Mouse (Mus musculus): ENCODE data around the gene Gpr171.
"Not testable (repeated sequence)": the region's sequence is repeated elsewhere in the genome, so short reads cannot be mapped to it uniquely, and the experiment has no call there.

Gpr171 gene

GRCm38 (mm10) chr3:59101218-59101986 is at the start of gene Gpr171:
TSS of gene Gpr171 (minus strand) at chr3:59101821.
- no peak for ATAC-seq (ENCODE audit: insufficient number of reproducible peaks, low FRiP score, low TSS enrichment)

DNA sequence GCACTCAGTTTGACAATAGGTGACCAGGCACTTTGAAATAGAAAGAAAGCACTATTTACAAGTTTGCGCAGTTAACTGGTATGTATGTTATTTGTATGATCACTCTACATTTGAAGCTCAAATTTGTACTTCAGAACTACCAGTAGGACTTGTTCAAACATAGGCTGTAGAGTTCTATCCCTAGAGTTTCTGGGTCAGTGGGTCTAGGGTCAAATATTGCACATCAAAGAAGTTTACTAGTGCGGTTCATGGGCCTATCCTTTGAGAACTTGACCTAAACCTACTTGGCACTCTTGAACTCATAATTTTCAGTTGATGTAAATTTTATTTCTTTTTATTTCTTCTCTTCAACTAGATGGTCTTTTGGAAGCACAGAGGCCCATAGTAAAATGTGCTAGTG is 49.0 kb upstream of the Gpr171 start:
- no peak for ATAC-seq (ENCODE audit: insufficient number of reproducible peaks, low FRiP score, low TSS enrichment)

DNA sequence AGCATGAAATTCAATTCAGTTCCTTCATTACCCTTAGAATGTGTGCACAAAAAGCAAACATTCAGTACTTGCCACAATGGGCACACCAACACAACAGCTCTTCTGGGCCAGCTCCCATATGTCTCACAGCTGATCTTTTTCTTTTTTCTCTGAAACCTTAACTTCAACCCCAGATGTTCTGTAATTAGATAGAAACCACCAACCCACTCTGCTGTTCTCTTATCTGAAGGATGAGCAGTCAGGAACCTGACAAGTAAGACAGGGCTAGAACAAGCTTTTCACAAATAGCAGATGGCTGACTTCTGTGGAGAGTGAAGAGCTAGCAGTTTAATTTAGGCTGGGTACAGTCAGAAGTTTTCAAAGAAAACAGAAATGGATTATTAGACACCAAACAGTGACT is 48.0 kb upstream of the Gpr171 start:
- no peak for ATAC-seq (ENCODE audit: insufficient number of reproducible peaks, low FRiP score, low TSS enrichment)

- ATAC-seq (ENCODE audit: insufficient number of reproducible peaks, low FRiP score, low TSS enrichment), result no peak
Observed at GRCm38 (mm10) chr3:59145194-59145593, 43.6 kb upstream of the Gpr171 start.

- no peak for ATAC-seq (ENCODE audit: insufficient number of reproducible peaks, low FRiP score, low TSS enrichment)
Observed at GRCm38 (mm10) chr3:59141507-59142305, 40.1 kb upstream of the Gpr171 start.

- ATAC-seq (ENCODE audit: insufficient number of reproducible peaks, low FRiP score, low TSS enrichment), result not testable (repeated sequence)
Observed at GRCm38 (mm10) chr3:59140941-59141340, 39.3 kb upstream of the Gpr171 start.

DNA sequence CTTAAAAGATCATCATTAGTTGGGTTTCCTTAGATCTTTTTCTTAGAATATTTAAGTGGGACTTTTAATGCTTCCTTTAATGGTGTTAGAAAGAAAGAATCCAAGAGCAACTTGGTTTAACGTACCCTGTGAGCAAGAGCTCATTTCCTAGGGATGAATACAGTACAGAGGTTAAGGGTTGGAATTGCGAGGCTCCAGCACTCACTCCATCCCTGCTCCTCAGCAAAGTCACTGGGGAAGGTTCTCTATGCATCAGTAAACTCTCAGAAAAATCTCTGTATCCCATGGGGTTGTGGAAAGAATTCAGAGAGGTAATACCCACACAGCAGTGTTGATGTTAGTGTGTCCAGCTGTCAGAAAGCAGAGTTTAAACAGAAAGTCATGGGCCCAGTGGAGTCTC is 38.5 kb upstream of the Gpr171 start:
- no peak for ATAC-seq (ENCODE audit: insufficient number of reproducible peaks, low FRiP score, low TSS enrichment)

GRCm38 (mm10) chr3:59139651-59140051 is 38.0 kb upstream of the Gpr171 start:
- no peak; the same call in 1 of the 2 replicates for ATAC-seq (ENCODE audit: insufficient number of reproducible peaks, low FRiP score, low TSS enrichment)

- no peak for ATAC-seq (ENCODE audit: insufficient number of reproducible peaks, low FRiP score, low TSS enrichment)
Observed at GRCm38 (mm10) chr3:59138946-59139468, 37.4 kb upstream of the Gpr171 start.

- ATAC-seq (ENCODE audit: insufficient number of reproducible peaks, low FRiP score, low TSS enrichment), result no peak
Observed at GRCm38 (mm10) chr3:59135911-59136653, 34.5 kb upstream of the Gpr171 start.

DNA sequence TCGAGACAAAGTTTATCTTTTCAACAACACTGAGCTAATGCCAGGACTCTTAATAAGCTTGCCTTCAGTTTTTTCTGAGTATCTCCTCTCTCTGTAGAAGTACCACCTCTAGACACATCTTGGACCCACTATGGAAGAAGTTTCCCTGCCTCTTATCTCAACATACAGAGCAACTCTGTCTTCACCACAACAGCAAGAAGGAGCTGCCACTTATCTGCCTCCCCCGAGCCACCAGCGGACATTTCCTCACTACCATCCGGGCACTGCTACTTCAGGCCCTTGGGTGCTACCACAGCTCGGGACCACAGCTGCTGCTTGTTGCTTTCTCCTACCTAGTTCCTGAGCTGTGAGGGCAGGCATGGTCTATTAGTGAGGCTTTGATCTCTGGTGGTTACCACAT is 31.6 kb upstream of the Gpr171 start:
- ATAC-seq (ENCODE audit: insufficient number of reproducible peaks, low FRiP score, low TSS enrichment), result no peak

- no peak for ATAC-seq (ENCODE audit: insufficient number of reproducible peaks, low FRiP score, low TSS enrichment)
Observed at GRCm38 (mm10) chr3:59131966-59132365, 30.3 kb upstream of the Gpr171 start.

DNA sequence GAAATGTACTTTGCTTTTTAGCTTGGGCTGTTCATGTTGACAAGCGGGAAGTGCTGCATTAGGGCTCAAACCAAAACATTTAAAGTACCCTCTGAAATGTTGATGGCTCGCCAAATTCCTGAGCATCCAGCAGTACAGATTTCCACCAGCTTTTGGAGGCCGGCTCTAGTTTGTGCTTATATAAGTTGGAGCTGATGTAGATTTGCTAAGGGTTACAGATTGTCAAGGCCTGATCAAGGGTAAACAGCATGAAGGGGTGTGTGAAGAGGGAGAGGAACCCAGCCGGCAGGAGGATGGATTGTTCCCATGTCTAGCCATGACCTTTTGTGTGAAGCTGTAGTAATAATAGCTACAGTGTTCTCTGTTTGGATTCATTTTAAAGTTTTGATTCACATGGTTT is 29.5 kb upstream of the Gpr171 start:
- no peak; the same call in 1 of the 2 replicates for ATAC-seq (ENCODE audit: insufficient number of reproducible peaks, low FRiP score, low TSS enrichment)

DNA sequence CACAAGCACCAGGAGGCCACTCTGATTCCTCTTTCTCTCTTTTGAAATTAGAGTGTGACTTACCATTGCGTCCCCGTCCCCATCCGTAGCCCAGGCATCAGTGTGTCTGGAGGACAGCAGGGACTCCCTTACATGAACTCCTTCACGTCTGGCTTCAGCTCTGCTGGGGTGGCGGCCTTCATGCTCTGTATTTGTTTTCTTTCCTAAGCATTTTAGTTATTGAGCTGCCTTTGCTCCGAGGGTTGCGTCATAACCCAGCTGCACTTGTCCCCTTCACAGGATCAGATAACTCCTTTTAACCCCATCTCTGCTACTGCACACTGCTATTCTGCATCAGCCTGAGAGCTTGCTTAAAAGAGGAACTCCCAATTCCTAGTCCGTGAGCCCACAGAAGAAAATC is 28.8 kb upstream of the Gpr171 start:
- no peak for ATAC-seq (ENCODE audit: insufficient number of reproducible peaks, low FRiP score, low TSS enrichment)

DNA sequence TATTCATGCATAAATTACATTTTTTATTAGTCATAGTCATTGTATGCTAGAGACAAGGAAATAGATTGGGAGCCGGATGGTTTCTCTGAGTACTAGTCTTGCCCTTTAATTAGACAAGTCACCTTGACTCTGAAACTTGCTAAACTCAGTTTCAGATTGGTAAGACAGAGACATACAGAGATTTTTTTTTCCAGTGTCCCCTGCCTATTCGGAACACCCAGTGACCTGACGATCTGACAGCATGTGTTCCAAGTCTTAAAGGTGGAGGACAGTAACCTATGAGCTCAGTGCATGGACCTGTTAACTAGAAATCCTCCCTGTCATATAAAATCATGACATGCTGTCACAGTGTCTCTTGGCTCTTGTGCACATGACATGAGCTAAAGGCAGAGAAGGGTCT is 27.9 kb upstream of the Gpr171 start:
- ATAC-seq (ENCODE audit: insufficient number of reproducible peaks, low FRiP score, low TSS enrichment), result no peak

DNA sequence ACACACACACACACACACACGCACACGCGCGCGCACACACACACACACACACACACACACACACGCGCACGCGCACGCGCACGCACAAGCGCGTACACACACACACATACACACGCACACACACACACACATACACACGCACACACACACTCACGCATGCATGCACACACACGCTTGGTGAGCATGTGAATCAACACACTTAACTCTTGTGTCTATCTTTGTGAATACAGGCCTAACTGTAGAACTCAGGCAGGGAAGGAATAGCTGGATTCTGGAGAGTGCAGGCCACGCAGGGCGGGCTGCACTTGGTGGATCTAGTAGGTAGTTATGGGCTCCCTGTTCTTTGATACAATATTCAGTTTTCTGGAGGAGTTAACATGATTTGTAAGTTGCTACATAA is 27.1 kb upstream of the Gpr171 start:
- no peak for ATAC-seq (ENCODE audit: insufficient number of reproducible peaks, low FRiP score, low TSS enrichment)

- no peak for ATAC-seq (ENCODE audit: insufficient number of reproducible peaks, low FRiP score, low TSS enrichment)
Observed at GRCm38 (mm10) chr3:59125783-59126555, 24.3 kb upstream of the Gpr171 start.

DNA sequence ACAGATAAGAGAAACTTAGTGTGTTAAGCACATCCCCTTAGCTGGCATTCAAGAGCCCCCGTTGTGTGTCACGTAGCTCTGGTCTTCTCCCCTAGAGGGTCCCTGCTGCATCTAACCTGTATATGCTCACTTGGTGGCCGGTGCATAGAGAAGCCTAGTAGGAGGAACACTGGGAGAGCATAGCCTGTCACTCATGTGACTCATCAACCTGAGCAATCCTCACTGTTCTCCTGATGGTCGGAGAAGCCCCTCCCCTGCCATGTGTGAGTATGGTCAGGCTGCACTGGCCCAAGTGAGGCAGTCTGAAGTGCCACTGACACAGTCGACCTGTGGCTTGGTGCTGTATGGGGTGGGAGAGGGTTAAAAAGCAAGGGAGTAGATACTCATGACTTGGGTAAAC is 23.4 kb upstream of the Gpr171 start:
- no peak for ATAC-seq (ENCODE audit: insufficient number of reproducible peaks, low FRiP score, low TSS enrichment)

GRCm38 (mm10) chr3:59121780-59122449 is 20.3 kb upstream of the Gpr171 start:
- ATAC-seq (ENCODE audit: insufficient number of reproducible peaks, low FRiP score, low TSS enrichment), result no peak

Measured in cerebellum, adult (tissue).